In the genomic region with DNA sequence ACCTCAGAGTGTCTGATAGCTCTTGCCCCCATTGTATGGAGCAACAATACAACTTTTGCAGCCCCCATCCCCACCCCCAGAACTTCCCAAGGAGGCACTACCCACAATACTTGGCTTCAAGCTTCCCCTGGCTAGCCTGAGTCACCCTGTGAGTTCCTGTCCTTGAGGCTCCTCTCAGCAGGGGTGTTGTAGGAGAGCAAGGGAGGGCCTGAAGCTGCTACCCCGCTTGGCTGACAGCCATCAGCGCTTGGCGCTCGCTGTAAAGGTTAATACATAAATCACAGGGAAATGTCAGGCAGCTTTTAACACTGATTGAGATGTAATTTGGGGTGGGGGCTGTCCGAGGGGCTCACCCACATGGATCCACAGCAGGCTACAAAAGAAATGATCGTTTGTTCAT, we compare ENCODE assay signal across 12 mouse cellular contexts. TPM values are rescaled to one million over a fixed set of nuclear protein-coding genes. Genes with fewer than 3 reads are reported as not detected.
DNase-seq lines count a peak whose midpoint lies in the region; TF ChIP-seq lines count a peak whose summit lies in the region.
"Had no signal": no experiment of that assay in that cellular context is flagged by ENCODE, and none has a peak within 500 bp of the region (broad histone marks: within the 10 kb centered on the region; RNA-seq: fewer than 3 reads in every experiment).

No protein-coding gene starts in this region.

- TF ChIP-seq CTCF in brain, embryonic 14.5 days (IDR thresholded peaks at IDR 0.05; ENCODE audit: borderline replicate concordance, extremely low read depth, insufficient read depth, insufficient read length): no peak
- no peak for TF ChIP-seq CTCF in thymus, adult 2 months (IDR thresholded peaks at IDR 0.05; ENCODE audit: borderline replicate concordance, control insufficient read depth, extremely low read depth, insufficient read depth, low read length, poor library complexity)

- DNase-seq in kidney, adult 9 months: peak; percentile 20
- no peak for DNase-seq in kidney, adult 11 months
- peak; percentile 67 for DNase-seq in testis, postnatal 10 days (ENCODE audit: low spot score)
- DNase-seq in testis, postnatal 14 days (ENCODE audit: low spot score): no peak
- DNase-seq in brain, embryonic 14.5 days (ENCODE audit: low read depth): peak; percentile 66
- DNase-seq in layer of hippocampus, adult 9-11 months: no peak
- no peak for DNase-seq in thymus, adult 2 months
- DNase-seq: cerebellum, adult 2 months had no signal

- H3K36me3 ChIP-seq in thymus, adult 2 months (ENCODE audit: control insufficient read depth, insufficient read depth, low read length): no peaks in the 10 kb centered on the region
- H3K36me3 ChIP-seq: heart, embryonic 15.5 days; liver, embryonic 12.5 days had no signal

- WGBS in thymus, adult 2 months: 38% methylated on average over 6 of the region's 6 CpGs

- no peak overlapping the region for H3K4me3 ChIP-seq in thymus, adult 2 months (ENCODE audit: control insufficient read depth, insufficient read depth, low read length)
- H3K4me3 ChIP-seq: heart, embryonic 15.5 days; liver, embryonic 12.5 days had no signal

- no peak overlapping the region for H3K27ac ChIP-seq in thymus, adult 2 months (ENCODE audit: control insufficient read depth, insufficient read depth, low read length)
- H3K27ac ChIP-seq: heart, embryonic 15.5 days; liver, embryonic 12.5 days had no signal

- no peaks in the 10 kb centered on the region for H3K4me1 ChIP-seq in thymus, adult 2 months (replicated peaks; ENCODE audit: control insufficient read depth, insufficient read depth, low read length)
- H3K4me1 ChIP-seq: liver, embryonic 12.5 days had no signal

- TF ChIP-seq POLR2A in brain, embryonic 14.5 days (IDR thresholded peaks at IDR 0.05; ENCODE audit: borderline replicate concordance, extremely low read depth, insufficient read depth, insufficient read length, poor library complexity, severe bottlenecking): no peak
- no peak for TF ChIP-seq POLR2A in thymus, adult 2 months (IDR thresholded peaks at IDR 0.05; ENCODE audit: control insufficient read depth, extremely low read depth, insufficient read depth, low read length, poor library complexity)

- H3K27me3 ChIP-seq in thymus, adult 2 months (ENCODE audit: control insufficient read depth, insufficient read depth, low read length): no peaks in the 10 kb centered on the region
- H3K27me3 ChIP-seq: heart, embryonic 15.5 days; liver, embryonic 12.5 days had no signal

RNA-seq across cellular contexts. Expression of a gene that starts 13.5 kb away (rescaled TPM):
- polyA plus RNA-seq in brain, embryonic 14.5 days (2012; rRNA removed): 0.24 and 0.82 TPM in 2 replicates
- polyA plus RNA-seq in thymus, adult 2 months (2012; rRNA removed): 0.23 and 0.42 TPM in 2 replicates
- polyA plus RNA-seq: cerebellum, adult 2 months; frontal cortex, adult 2 months; heart, embryonic 15.5 days; intestine, embryonic 16.5 days; liver, embryonic 12.5 days had no signal

Comparison
In these comparisons a context has a peak if more than half of its experiments do, and no peak if none do; other contexts are left out.
1. DNase-seq: peak in kidney, adult 9 months (single experiment), testis, postnatal 10 days (single experiment) and brain, embryonic 14.5 days (single experiment); none in kidney, adult 11 months (single experiment), testis, postnatal 14 days (single experiment), layer of hippocampus, adult 9-11 months (single experiment) and thymus, adult 2 months (single experiment).